Mouse (Mus musculus) testis, adult 2 months (tissue): ENCODE measurements around the gene Eml1. TPM values are rescaled to one million over a fixed set of nuclear protein-coding genes. Genes with fewer than 3 reads are reported as not detected.
A peak's percentile ranks its signal among the peaks of the same experiment; 100 is the strongest.

Experiments used
- H3K27ac ChIP-seq: fragments of 200-500 bp; 2 replicates; pipeline ENCODE4 v1.5.1; 2012; ENCODE audit warnings: low read depth, low read length; ENCODE audit not compliant: control insufficient read depth, insufficient read depth
- H3K27me3 ChIP-seq: fragments of 200-500 bp; 2 replicates; pipeline ENCODE4 v1.6.1; 2012; ENCODE audit warnings: mild to moderate bottlenecking, low read length, moderate library complexity; ENCODE audit not compliant: control insufficient read depth, insufficient read depth
- H3K36me3 ChIP-seq: fragments of 200-500 bp; 2 replicates; pipeline ENCODE4 v1.6.1; 2012; ENCODE audit warnings: mild to moderate bottlenecking, low read length; ENCODE audit not compliant: control insufficient read depth, insufficient read depth
- H3K4me1 ChIP-seq: fragments of 200-500 bp; 2 replicates; pipeline ENCODE4 v1.6.1; 2012; ENCODE audit warnings: low read length; ENCODE audit not compliant: control insufficient read depth, insufficient read depth
- H3K4me3 ChIP-seq: fragments of 200-500 bp; 2 replicates; pipeline ENCODE4 v1.5.1; 2012; ENCODE audit warnings: low read depth, mild to moderate bottlenecking, low read length, moderate library complexity, mixed read lengths; ENCODE audit not compliant: control insufficient read depth
- CTCF ChIP-seq: fragments of 200-500 bp; IDR thresholded peaks from 2 replicates; pipeline ENCODE4 v1.5.1; 2012; ENCODE audit warnings: low read depth, mild to moderate bottlenecking, inconsistent platforms, low read length, moderate library complexity; ENCODE audit not compliant: control insufficient read depth, insufficient read depth, insufficient replicate concordance
- POLR2A ChIP-seq: fragments of 200-500 bp; IDR thresholded peaks from 2 replicates; pipeline ENCODE4 v1.6.1; 2012; ENCODE audit warnings: low read depth, mild to moderate bottlenecking, inconsistent platforms, low read length, moderate library complexity; ENCODE audit not compliant: control insufficient read depth
- polyA plus RNA-seq: library from polyadenylated mRNA; depleted of rRNA; stranded (reverse); fragments of >200 nt; gene quantifications from 2 replicates; pipeline ENCODE4 v1.2.3, GENCODE M21; 2012

Gene Eml1
- polyA plus RNA-seq, 1 experiment, result 4.0 TPM

DNA sequence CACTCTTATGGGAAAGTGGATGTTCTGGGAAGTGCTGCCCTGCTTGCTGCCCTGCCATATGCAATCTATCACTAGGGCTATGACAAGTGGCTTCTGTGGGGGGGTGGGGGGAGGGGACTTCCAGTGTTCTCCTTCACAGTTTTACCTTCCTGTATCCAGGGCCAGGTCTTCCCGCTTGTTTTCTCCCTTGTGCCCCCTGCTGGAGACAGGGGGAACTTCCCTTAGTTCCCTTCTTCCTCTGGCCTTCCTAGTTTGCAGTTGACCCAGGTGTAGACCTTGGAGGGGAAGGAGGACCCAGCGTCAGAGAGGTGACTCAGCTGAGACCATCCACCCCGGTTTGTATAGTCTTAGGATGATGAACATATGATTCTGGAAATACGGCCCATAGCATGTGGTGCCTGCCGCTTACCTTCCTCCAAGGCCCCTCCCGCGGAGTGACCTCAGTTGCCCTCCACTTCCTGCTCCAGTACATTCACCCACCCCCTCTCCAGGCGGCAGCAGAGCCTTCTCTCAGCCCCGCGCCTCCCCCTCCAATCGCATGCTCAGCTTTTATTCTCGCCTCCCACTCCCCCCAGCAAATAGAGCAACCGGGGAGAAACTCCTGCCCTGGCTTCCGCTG is 32.1 kb upstream of the Eml1 start:
- Histone ChIP-seq H3K4me3 (no peak overlapping the region), H3K27ac (no peak overlapping the region), H3K36me3 (no peaks in the 10 kb centered on the region), H3K27me3 (no peaks in the 10 kb centered on the region), H3K4me1 (peaks cover 3% of the 10 kb centered on the region)
- TF ChIP-seq CTCF (peak; percentile 78; the same call in 1 of the 2 replicates), POLR2A (no peak)

DNA sequence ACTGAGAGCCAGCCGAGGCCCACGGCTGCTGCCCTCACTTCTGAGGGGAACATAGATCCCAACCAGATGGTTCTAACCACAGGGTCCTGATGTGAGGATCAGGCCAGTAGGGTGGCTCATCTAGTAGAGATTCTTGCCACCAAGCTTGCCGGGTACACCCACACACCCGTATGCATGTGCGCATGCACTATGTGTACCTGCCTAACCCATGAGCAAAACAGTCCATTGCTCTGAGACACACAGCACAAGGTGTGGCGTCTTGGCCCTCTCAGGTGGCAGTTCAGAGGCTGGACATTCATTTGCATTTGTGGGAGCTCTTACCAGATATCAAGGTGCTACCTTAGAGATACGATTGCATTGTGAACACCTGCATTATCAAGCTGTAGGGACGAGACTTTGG is 22.6 kb upstream of the Eml1 start:
- H3K27me3 ChIP-seq, result no peaks in the 10 kb centered on the region
- H3K27ac ChIP-seq, result no peak overlapping the region
- no peaks in the 10 kb centered on the region for H3K36me3 ChIP-seq
- peaks cover 4% of the 10 kb centered on the region; the same call in 1 of the 2 replicates for H3K4me1 ChIP-seq
- H3K4me3 ChIP-seq, result no peak overlapping the region
- TF ChIP-seq CTCF (no peak), POLR2A (no peak)

DNA sequence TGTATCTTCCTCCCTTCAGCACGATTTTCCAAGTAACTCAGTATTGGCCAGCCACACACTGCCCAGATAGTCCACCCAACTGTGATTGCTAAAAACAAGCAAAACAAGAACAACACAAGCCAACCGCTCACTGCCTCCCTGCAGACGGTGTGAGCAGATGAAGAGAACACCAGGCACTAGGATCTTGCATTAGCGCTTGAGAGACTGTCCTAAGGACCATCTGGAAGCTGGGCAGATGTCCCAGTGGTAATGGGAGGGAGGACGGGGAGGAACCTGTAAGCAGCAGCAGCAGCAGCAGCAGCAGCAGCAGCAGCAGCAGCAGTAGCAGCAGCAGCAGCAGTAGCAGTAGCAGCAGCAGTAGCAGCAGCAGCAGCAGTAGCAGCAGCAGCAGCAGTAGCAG is 21.7 kb upstream of the Eml1 start:
- TF ChIP-seq CTCF (no peak), POLR2A (no peak)
- Histone ChIP-seq H3K4me3 (no peak overlapping the region), H3K27me3 (no peaks in the 10 kb centered on the region), H3K36me3 (no peaks in the 10 kb centered on the region), H3K27ac (no peak overlapping the region), H3K4me1 (peaks cover 4% of the 10 kb centered on the region; the same call in 1 of the 2 replicates)

DNA sequence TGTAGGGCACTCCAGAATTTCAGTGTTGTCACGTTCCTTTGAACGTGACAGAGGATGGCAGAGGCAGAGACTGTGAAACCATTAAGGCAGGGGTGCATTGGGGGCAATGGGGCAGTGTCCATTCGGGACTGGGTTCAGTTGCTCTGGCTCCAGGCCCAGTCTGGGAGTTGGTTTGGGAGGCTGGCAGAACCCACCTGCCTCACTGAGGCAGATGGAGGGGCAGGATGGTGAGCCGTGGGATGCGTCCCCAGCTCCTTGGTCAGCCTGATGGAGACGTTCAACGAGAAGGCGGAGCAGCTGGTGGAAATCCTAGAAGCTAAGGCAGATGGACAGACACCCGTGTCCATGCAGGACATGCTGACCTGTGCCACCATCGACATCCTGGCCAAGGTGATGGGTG is 19.8 kb upstream of the Eml1 start:
- Histone ChIP-seq H3K4me1 (peaks cover 4% of the 10 kb centered on the region; the same call in 1 of the 2 replicates), H3K27ac (no peak overlapping the region), H3K36me3 (no peaks in the 10 kb centered on the region), H3K27me3 (no peaks in the 10 kb centered on the region), H3K4me3 (no peak overlapping the region)
- TF ChIP-seq CTCF (no peak), POLR2A (no peak)

DNA sequence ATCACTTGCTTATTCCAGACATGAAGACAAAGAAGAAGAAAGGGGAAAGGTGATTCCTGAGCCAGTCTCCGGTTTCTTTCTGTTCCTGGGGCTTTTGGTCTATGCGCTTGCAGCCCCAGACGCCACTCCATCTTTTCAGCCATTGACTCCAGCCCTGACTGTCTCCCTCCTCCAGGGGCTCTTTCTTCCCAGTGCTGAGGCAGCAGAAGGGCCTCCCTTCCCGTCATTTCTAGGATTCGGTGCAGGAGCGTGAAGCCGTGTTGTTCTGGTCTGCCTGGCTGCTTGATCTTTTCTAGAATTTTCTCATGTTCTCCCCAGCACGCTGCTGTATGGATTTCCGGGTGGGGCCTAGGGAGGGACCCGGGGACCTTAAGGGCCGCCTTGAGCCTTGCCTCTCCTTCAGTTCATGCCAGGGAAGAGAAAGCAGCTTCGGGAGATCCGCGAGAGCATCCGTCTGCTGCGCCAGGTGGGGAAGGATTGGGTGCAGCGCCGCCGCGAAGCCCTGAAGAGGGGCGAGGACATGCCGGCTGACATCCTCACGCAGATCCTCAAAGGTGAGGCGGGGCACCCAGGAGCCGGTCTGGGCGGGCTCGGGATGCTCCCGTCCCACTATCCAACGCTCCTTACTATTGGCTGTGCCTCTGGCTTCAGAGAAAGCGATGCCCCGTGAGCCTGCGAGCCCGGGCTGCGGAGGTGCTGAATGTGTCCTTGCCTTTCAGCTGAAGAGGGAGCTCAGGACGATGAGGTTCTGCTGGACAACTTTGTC is 18.2 kb upstream of the Eml1 start:
- TF ChIP-seq POLR2A, result no peak
- TF ChIP-seq CTCF, result no peak
- H3K27ac ChIP-seq, result no peak overlapping the region
- no peaks in the 10 kb centered on the region for H3K27me3 ChIP-seq
- no peak overlapping the region for H3K4me3 ChIP-seq
- H3K36me3 ChIP-seq, result no peaks in the 10 kb centered on the region
- H3K4me1 ChIP-seq, result peaks cover 4% of the 10 kb centered on the region; the same call in 1 of the 2 replicates

DNA sequence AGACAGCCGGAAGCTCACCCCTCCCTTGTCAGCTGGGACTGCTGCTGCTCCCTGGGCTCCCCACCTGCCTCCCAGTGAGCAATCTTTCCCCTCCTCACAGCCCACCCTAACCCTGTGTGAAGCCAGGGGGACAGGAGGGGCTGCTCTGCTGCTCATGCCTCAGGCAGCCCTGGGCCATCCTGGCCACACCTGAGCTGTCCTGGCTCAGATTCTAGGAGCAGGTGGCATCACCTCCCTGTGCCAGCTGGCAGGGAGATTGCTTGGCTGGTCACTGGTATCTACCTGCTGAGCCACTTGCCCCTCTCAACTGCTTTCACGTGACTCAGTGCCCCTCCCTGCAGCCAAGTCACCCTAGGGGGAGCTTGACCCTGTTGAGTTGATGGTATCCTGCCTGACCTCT is 16.5 kb upstream of the Eml1 start:
- Histone ChIP-seq H3K4me3 (no peak overlapping the region), H3K4me1 (peaks cover 4% of the 10 kb centered on the region; the same call in 1 of the 2 replicates), H3K27ac (no peak overlapping the region), H3K36me3 (no peaks in the 10 kb centered on the region), H3K27me3 (no peaks in the 10 kb centered on the region)
- no peak for TF ChIP-seq CTCF
- no peak for TF ChIP-seq POLR2A

DNA sequence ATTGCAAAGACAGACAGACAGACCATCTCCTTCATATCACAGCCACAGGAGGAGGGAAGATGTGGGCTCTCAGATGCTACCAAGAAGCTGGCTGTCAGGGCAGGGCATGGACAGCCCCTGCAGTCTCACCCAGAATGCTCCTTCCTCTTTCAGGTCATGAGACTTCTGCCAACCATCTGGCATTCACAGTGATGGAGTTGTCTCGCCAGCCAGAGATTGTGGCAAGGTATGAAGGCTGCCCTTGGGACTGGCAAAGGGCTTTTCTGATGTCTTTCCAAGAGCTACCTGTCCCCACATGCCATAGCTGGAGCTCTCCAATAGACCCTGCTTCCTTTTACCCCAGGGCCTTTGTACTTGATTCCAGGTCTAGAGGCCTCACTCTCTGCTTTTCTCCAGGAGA is 15.5 kb upstream of the Eml1 start:
- Histone ChIP-seq H3K36me3 (no peaks in the 10 kb centered on the region), H3K4me3 (no peak overlapping the region), H3K4me1 (peaks cover 4% of the 10 kb centered on the region; the same call in 1 of the 2 replicates), H3K27ac (no peak overlapping the region), H3K27me3 (no peaks in the 10 kb centered on the region)
- TF ChIP-seq CTCF (no peak), POLR2A (no peak)
